Mouse (Mus musculus): Measurements from ENCODE around the gene Pkd1.

The Pkd1 gene

DNA sequence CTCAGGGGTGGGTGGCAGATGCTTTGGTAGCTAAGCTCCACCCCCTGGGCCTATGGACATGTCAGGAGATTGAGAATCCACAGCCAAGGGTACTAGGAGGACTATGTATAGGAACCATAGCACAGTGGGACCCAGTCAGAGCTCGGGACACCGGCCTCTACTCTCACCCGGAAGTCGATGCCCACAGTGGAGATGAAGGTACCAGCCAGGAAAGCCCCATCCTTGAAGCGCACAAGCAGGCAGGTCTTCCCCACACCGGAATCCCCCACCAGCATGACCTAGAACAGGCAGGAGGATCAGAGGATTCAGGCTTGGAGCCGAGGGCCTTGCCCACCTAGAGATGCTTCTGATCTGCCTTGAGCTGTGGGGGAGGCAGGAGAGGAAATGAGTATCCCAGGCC lies 17.6 kb upstream of the Pkd1 start:
- CTCF ChIA-PET = interaction anchor here (0.7 to 1.1 kb wide), 2 partner anchors 9 to 275 kb away, joined by 3 to 4 read pairs; no protein-coding TSS in a partner anchor

DNA sequence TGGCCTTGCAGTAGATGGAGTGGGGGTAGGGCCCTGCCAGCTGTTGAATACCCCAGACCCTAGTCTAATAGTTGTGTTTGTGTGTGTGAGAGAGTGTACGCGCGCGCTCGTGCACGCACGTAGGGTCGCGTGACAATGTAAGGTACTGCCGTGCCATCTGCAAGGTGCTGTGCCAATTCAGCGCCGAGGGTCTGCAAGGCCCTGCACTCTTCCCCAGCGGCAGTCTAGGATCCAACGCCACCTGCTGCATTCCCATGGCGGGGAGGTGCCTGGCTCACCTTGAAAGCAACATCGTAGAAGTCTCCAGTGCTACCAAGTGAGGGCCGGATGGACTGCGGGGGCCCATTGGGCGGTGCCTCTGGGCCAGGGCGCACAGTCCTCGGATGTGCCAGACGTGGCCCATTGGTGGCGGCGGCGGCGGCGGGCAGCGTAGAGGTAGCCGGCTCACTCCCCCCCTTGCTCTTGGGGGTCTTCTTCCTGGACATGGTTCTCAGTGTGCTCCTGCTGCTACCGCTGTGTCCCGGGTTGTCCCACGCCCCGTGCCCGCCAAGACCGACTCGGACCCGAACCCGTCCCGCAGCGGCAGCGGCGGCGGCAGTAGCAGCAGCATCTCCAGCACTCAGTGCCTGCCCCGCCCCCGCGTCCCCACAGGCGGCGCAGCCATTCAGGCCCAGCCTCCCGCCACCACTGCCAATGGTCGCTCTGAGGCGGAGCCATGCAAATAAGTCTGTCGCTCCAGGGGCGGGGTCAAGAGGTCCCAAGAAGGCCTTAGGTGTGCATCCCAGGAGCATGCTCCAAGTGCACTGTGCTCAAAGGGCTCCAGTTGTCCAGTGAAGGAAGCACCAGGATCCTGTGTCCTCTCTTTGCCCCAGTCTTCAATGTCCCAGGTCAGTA lies 16.3 kb upstream of the Pkd1 start:
- CTCF ChIA-PET = interaction anchor here (0.7 kb wide), 1 partner anchor 19 kb away, joined by 3 read pairs; no protein-coding TSS in a partner anchor

DNA sequence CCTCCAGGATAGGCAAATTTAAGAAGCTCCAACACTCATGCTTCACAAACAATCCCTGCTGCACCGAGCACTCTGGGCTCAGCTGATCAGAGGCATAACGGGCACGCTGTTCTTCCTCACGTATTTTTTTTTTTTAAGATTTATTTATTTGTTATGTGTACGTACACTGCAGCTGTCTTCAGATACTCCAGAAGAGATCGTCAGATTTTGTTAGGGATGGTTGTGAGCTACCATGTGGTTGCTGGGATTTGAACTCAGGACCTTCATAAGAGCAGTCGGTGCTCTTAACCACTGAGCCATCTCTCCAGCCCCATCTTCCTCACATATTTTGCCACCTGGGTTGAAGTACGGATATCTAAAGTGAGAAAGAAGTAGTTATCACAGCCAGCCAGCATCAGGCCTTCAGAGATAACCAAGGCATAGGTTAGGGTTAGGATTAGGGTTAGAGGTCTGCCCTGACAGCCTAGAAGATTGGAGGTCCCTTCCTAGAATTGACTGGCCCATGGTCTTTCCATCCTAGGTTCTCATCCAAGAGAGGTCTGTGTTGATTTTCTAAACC lies 15.4 kb upstream of the Pkd1 start, which contains the start of gene Rab26:
Gene Rab26, minus strand, starts transcription at position 51 of the 559 bp plus-strand sequence.
- CTCF ChIA-PET = interaction anchor here (0.7 to 0.9 kb wide), 2 partner anchors 14 to 19 kb away, joined by 3 read pairs; no protein-coding TSS in a partner anchor

- CTCF ChIA-PET = no interaction called here
Measured at GRCm38 (mm10) chr17:24535300-24535699, 14.3 kb upstream of the Pkd1 start.

DNA sequence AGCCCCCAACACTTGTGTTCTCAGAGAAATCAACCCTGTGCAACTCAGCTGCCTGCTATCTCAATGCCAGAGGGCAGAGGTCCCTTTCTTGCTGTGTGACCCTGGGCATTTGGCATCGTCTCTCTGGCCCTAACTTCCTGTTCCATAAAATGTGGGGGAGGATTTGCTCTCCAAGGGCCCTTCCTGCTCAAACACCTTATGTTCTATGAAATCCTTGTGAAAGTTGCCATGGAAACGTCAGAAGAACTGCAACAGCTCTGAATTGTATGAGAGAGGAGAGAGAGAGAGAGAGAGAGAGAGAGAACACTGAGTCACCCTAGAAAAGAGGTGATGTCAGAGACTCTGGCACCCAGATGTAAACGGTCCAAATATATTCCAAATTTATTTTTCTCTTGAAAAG lies 12.1 kb upstream of the Pkd1 start:
- CTCF ChIA-PET = no interaction called here

DNA sequence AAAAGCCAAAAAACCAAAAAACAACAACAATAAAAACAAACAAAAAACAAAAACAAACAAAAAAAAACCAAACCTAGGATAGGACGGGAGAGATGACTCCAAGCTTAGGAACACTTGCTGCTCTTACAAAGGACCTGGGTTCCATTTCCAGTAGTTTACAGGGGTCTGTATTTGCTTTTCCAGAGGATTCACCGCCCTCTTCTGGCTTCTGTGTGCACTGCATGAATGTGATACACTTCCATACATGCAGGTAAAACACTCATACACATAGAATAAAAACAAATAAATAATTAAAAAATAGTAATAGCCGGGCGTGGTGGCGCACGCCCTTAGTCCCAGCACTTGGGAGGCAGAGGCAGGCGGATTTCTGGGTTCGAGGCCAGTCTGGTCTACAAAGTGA lies 10.7 kb upstream of the Pkd1 start:
- CTCF ChIA-PET = interaction anchor here (0.5 to 0.7 kb wide), 3 partner anchors 16 to 89 kb away, joined by 3 read pairs; no protein-coding TSS in a partner anchor

GRCm38 (mm10) chr17:24540375-24540774 lies 9.3 kb upstream of the Pkd1 start:
- CTCF ChIA-PET = interaction anchor here (0.6 to 1.2 kb wide), 3 partner anchors 9 to 97 kb away, joined by 3 to 4 read pairs (median 3); no protein-coding TSS in a partner anchor

DNA sequence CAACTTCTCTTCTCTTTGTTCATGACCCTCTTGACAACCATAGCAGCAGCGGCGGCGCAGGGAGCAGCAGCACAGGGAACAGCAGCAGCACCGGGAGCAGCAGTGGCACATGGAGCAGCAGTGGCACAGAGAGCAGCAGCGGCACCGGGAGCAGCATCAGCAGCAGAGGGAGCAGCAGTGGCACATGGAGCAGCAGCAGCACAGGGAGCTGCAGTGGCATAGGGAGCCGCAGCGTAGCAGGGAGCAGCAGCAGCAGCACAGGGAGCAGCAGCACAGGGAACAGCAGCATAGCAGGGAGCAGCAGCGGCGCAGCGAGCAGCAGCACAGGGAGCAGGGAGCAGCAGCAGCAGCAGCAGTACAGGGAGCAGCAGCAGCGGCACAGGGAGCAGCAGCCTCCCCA lies 5.0 kb upstream of the Pkd1 start:
- CTCF ChIA-PET = no interaction called here

- CTCF ChIA-PET = no interaction called here
Measured at GRCm38 (mm10) chr17:24545247-24545646, 4.4 kb upstream of the Pkd1 start.

DNA sequence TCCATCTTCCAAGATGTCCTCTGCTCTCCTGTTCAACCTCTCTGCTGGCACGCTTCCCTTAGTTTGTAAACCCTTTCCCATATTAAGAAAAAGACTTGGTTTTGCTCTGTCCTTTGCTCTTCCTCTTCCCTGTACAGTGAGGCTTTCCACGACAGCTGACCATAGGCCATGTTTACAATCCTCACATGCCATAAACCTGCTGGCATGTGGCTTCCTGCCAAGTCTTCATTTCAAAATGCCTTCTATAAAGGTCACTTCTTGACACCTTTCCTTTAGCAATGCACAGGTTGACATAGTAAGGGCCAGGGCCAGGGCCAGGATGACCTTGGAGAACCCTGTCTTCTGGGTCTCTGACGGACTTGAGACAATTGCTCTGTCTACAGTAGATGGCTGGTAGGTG lies 3.4 kb upstream of the Pkd1 start:
- CTCF ChIA-PET = no interaction called here

GRCm38 (mm10) chr17:24548435-24548834 lies 1.2 kb upstream of the Pkd1 start:
- CTCF ChIA-PET = interaction anchor here (0.7 to 1.3 kb wide), 4 partner anchors 14 to 306 kb away, joined by 3 to 5 read pairs (median 3); partner anchors contain the start of gene Rab26

- CTCF ChIA-PET = interaction anchor here (0.7 to 1.3 kb wide), 4 partner anchors 15 to 306 kb away, joined by 3 to 5 read pairs (median 3); partner anchors contain the start of gene Rab26
Measured at GRCm38 (mm10) chr17:24548921-24549617, 565 bp upstream of the Pkd1 start.

DNA sequence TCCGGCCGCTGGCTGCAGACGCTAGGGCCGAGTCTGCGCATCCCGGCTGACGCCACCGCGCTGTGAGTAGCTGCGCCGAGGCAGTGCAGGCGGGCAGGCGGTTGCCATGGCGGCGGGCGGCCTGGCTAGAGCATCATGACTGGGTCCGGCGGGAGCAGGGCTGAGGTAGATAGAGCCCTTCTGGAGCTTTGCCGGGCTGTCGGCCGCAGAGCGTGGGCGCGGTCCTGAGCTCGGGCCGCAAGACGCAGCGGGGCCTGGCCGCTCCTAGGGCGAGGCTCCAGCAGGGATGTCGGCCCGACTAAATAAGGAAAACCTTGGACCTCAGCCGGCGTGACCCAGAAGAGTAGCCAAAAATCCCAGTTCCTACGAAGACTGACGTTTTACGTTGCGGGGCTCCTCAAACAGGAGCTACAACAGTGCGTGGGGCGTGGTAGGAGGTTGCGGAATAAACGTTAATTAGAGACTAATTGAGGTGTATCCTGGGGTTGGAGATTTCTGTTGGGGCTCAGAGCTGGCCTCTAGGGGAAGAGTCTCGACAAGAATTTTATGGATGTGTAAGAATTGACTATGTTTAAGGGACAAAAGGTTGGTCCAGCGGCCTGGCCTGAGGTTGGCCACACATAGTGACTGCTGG lies 899 bp downstream of the Pkd1 start:
- CTCF ChIA-PET = interaction anchor here (0.5 to 1.2 kb wide), 2 partner anchors 24 to 1551 kb away, joined by 3 read pairs; no protein-coding TSS in a partner anchor

DNA sequence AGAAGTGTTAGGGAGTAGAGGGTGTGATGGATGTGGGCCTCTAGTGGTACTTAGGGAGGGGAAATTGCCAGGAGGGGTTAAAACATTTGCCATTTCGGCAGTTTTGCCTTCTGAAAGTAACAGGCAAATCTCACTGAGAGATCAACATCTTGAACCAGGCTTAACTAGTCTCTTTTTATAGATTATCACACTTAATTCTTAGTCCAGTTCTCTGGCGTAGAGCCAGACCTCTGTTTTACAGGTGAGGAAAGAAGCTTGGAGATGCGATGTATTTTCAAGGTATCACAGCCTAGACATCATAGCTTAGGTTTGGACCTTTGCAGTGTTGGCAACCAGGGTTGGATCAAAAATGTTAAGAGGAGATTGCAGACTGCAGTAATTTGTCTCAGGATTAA lies 1.4 kb downstream of the Pkd1 start:
- CTCF ChIA-PET = interaction anchor here (1.2 kb wide), 1 partner anchor 25 kb away, joined by 3 read pairs; no protein-coding TSS in a partner anchor

DNA sequence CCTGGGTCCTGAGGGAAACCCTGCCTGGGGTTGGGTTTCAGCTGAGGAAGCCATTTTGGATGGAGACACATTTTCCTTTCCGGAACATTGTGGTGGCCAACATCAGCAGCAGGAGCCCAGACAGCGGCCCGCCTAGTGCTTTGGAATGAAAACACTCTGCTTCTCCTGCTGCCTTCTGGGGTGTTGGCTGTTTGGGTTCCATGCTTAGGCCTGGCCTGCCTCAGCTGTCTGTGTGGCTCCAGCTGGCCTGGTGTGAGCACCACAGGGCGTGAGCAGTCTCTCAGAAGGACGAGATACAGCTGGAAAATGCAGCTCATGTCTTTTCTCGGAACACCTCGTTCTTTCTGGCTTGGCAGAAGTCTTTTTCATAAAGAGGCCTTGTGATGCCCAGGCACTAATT lies 7.5 kb downstream of the Pkd1 start:
- CTCF ChIA-PET = no interaction called here

DNA sequence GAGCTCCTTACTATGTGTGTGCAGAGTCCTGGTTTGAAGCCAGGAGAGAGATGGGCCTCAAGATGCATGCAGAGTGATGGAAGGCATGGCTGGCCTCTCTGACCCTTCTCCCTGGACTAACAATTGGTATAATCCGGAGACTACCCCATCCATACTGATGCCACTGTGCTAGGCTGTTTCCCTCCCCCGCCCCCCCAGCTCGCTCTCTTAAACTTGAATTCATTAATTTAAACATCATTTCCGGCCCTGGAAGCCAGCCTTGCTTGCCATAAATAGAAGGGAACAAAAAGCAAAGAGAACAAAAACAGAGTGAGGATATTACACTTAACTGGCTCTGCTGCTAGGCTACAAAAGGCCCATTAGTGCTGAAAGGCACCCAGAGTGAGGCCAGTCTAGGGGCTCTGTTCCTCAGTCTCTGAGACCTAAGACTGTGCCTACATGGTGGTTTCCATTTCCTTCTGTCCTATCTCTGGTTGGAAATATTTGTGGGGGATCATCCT lies 9.0 kb downstream of the Pkd1 start:
- CTCF ChIA-PET = no interaction called here

DNA sequence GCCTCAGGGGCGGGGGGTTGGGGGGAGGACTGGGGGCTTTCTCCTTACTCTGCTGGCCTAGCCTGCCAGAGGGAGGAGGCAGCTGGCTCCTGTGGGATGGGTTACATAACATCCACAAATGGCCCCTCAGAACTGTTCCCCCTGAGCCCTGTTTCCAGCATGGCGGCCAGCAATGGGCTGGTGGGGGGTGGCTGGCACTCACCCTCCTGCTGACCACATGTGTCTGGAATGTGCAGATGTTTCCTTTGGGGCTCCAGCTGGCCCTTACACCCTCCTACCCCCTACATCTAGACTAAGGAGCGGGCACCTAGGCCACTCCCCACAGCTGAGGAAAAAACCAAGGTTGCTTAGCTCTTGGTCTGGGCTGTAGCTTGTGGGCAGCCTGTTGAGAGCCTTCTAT lies 9.5 kb downstream of the Pkd1 start:
- CTCF ChIA-PET = no interaction called here

GRCm38 (mm10) chr17:24560301-24561028 lies 10.8 kb downstream of the Pkd1 start:
- CTCF ChIA-PET = no interaction called here

DNA sequence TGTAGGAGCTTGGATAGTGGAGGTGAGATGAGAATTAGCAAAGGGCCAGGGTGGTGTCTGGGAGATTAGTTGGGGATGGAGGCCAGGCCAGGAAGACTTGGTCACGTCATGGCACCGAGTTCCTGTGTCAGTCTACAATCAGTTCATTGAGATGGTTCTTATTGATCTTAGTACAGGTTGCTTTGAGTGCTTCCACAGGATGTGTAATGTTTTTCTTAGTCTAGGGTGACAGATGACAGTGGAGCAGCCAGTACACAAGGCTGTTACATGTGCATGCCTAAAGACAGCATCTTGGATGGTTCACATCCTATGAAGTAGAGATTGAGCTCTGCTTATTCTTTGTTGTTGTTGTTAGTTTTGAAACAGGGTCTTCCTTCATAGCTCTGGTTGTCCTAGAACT lies 12.0 kb downstream of the Pkd1 start:
- CTCF ChIA-PET = no interaction called here

DNA sequence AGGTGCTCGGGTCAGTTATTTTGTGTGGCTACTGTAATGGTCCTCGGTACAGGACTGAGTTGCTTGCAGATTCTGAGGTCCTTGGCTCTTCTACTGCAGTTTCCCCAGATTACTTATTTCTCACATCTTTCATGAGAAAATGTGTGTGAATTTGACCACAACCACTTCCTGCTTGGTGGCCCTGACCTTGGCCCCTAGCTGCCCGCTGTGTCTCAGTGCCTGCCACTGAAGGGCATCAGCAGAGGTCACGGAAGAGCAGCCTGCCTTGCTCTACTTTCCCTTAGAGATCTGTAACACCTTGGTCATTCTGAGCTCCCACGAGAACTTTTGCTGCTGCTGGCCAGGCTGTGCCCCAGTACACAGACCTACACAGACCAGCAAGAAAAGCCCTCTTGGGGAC lies 14.0 kb downstream of the Pkd1 start:
- CTCF ChIA-PET = no interaction called here

GRCm38 (mm10) chr17:24564422-24564821 lies 14.8 kb downstream of the Pkd1 start:
- CTCF ChIA-PET = no interaction called here

Measured in spleen, embryonic (tissue).